Mouse (Mus musculus) erythroblast, embryonic 14.5 days (primary cell): Measurements from ENCODE around the gene 9130023H24Rik.

Source experiments
- GATA1 ChIP-seq: IDR thresholded peaks from 2 replicates; pipeline ENCODE4 v1.6.1; 2012; ENCODE audit warnings: low read length, inconsistent platforms, mixed read lengths
- TAL1 ChIP-seq: IDR thresholded peaks from 3 replicates; pipeline ENCODE4 v1.6.1; 2012; ENCODE audit warnings: low read length, inconsistent platforms, mixed read lengths

- TF ChIP-seq TAL1 = no peak
- no peak for TF ChIP-seq GATA1
Measured at GRCm38 (mm10) chr7:128282532-128283244, 44.9 kb upstream of the 9130023H24Rik start.
